Mouse (Mus musculus) heart, embryonic 13.5 days (tissue): ENCODE measurements around the gene Farsb. TPM values are rescaled to one million over a fixed set of nuclear protein-coding genes. Genes with fewer than 3 reads are reported as not detected.

ENCODE experiments used
- ATAC-seq: fragments of 200-750 bp; cut with Nextera tagmentation; 2 replicates; pipeline ENCODE4 v1.8.0; 2017; ENCODE audit warnings: moderate TSS enrichment; ENCODE audit not compliant: insufficient number of reproducible peaks, low FRiP score, low TSS enrichment; ENCODE audit errors: extremely low read depth
- H3K27ac ChIP-seq: fragments of 300-500 bp; sonication (generic); replicated peaks from 2 replicates; pipeline ENCODE4 v1.5.1; 2015; ENCODE audit warnings: moderate library complexity, mild to moderate bottlenecking, inconsistent platforms
- H3K27me3 ChIP-seq: fragments of 300-500 bp; sonication (generic); replicated peaks from 2 replicates; pipeline ENCODE4 v1.6.1; 2015; ENCODE audit warnings: mild to moderate bottlenecking, inconsistent platforms
- H3K36me3 ChIP-seq: fragments of 300-500 bp; sonication (generic); 2 replicates; pipeline ENCODE4 v1.6.1; 2015; ENCODE audit warnings: mild to moderate bottlenecking, inconsistent platforms
- H3K4me1 ChIP-seq: fragments of 300-500 bp; sonication (generic); 2 replicates; pipeline ENCODE4 v1.6.1; 2015; ENCODE audit warnings: inconsistent platforms
- H3K4me2 ChIP-seq: fragments of 300-500 bp; sonication (generic); 2 replicates; pipeline ENCODE4 v1.6.1; 2015; ENCODE audit warnings: inconsistent platforms, mild to moderate bottlenecking, moderate library complexity
- H3K4me3 ChIP-seq: fragments of 300-500 bp; sonication (generic); 2 replicates; pipeline ENCODE4 v1.5.1; 2015; ENCODE audit warnings: moderate library complexity, mild to moderate bottlenecking, inconsistent platforms
- H3K9ac ChIP-seq: fragments of 300-500 bp; sonication (generic); 2 replicates; pipeline ENCODE4 v1.6.1; 2015; ENCODE audit warnings: inconsistent platforms, mild to moderate bottlenecking, moderate library complexity
- H3K9me3 ChIP-seq: fragments of 300-500 bp; sonication (generic); 2 replicates; pipeline ENCODE4 v1.6.1; 2016; ENCODE audit warnings: inconsistent platforms
- WGBS: fragments of 180-500 bp; shearing (Covaris S2); methylation state at CpG from one replicate; pipeline ENCODE4 v1.1.7; 2015; ENCODE audit warnings: mixed read lengths; 5-methylcytosine and 5-hydroxymethylcytosine counted together
- polyA plus RNA-seq: library from polyadenylated mRNA; unstranded; fragments of >200 nt; fragmentation: Nextera tagmentation; extraction: Ambion mirVana; gene quantifications from 2 replicates; pipeline ENCODE4 v1.2.1, GENCODE M21; 2015

The Farsb gene
- polyA plus RNA-seq, 1 experiment from 2014 or later = 96.3 TPM

DNA sequence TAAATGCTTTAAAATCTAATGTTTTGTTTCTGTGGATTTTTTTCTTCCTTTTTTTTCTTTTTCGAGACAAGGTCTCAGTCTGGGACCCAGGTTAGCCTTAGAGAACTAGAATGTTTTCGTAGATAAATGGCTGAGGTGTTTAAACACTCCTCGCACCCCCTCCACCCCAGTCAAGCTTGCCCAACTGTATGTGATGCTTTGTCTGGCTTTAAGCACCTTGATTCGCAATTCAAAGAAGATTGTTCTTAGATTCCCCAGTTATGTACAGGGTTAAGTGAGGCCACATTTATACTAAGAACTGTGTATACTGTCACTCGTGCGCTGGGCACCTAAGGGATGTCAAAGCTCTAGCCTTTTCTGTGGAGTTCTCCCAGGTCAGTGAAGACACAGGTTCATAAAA, 68.4 kb downstream of the Farsb start:
- Histone ChIP-seq H3K4me3 (no peak overlapping the region), H3K9ac (no peak overlapping the region), H3K27me3 (no peaks in the 10 kb centered on the region), H3K36me3 (peaks cover 27% of the 10 kb centered on the region), H3K4me2 (no peak overlapping the region), H3K9me3 (no peaks in the 10 kb centered on the region), H3K4me1 (peaks cover 19% of the 10 kb centered on the region), H3K27ac (no peak overlapping the region)
- WGBS = 87% methylated on average over 6 of the region's 6 CpGs
- no peak for ATAC-seq

DNA sequence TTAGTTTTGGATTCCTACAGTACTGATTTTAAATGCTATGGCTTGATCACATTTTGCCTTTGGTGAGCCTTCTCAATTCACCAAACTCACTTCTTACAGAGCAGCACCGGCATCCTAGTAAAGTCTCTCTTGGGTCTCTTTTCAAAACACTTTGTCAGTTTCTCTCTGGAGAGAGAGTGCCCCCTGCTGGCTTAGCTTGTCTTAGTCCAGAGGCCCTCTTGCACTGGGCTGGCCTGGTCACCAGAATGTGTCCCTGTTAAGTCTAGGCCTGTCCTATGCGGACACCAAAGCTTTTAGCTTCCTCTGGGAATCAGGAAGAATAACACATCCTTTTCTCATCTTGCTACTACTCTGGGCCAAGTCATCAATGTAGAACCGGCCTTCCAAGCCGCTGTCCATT, 69.1 kb downstream of the Farsb start:
- ATAC-seq = no peak
- 43% methylated on average over 4 of the region's 4 CpGs for WGBS
- Histone ChIP-seq H3K27ac (no peak overlapping the region), H3K9ac (no peak overlapping the region), H3K4me1 (peaks cover 13% of the 10 kb centered on the region), H3K27me3 (no peaks in the 10 kb centered on the region), H3K9me3 (no peaks in the 10 kb centered on the region), H3K4me3 (no peak overlapping the region), H3K36me3 (peaks cover 23% of the 10 kb centered on the region), H3K4me2 (no peak overlapping the region)

GRCm38 (mm10) chr1:78417154-78417911, 71.4 kb downstream of the Farsb start:
- no peak overlapping the region for H3K27ac ChIP-seq
- H3K9ac ChIP-seq = no peak overlapping the region
- H3K27me3 ChIP-seq = no peaks in the 10 kb centered on the region
- H3K9me3 ChIP-seq = no peaks in the 10 kb centered on the region
- no peak for ATAC-seq
- WGBS = 88% methylated on average over 9 of the region's 9 CpGs
- peaks cover 16% of the 10 kb centered on the region for H3K36me3 ChIP-seq
- no peaks in the 10 kb centered on the region for H3K4me1 ChIP-seq
- H3K4me3 ChIP-seq = no peak overlapping the region
- no peak overlapping the region for H3K4me2 ChIP-seq

DNA sequence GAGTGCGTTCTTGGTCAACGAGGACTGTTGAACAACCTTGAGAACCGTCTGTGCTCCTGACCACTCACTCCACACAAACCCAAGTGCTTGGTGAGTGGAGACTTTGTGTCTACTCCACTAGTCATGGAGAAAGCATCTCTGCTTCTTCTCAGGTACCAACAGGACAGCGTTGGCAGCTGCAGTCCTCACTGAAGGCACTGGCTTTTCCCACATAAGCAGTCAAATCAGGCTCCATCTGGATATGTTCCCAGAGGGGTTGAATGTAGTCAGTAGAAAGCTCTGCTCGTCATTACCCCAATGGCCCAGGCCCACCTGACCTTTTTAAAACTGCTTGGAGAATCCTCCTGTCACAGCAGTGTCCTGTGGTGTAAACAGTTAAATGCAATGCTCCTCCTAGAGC, 74.3 kb downstream of the Farsb start:
- no peak overlapping the region for H3K4me2 ChIP-seq
- H3K27ac ChIP-seq = no peak overlapping the region
- H3K4me3 ChIP-seq = no peak overlapping the region
- no peak for ATAC-seq
- no peaks in the 10 kb centered on the region for H3K9me3 ChIP-seq
- 84% methylated on average over 5 of the region's 5 CpGs for WGBS
- no peaks in the 10 kb centered on the region for H3K4me1 ChIP-seq
- no peaks in the 10 kb centered on the region for H3K27me3 ChIP-seq
- peaks cover 4% of the 10 kb centered on the region; the same call in 1 of the 2 replicates for H3K36me3 ChIP-seq
- no peak overlapping the region for H3K9ac ChIP-seq

- no peak for ATAC-seq
- 20% methylated on average over 7 of the region's 7 CpGs for WGBS
- no peak overlapping the region for H3K9ac ChIP-seq
These were observed 76.0 kb downstream of the Farsb start for GRCm38 (mm10) chr1:78412668-78413067.

GRCm38 (mm10) chr1:78409396-78409795, 79.3 kb downstream of the Farsb start:
- H3K4me2 ChIP-seq = no peak overlapping the region
- no peak overlapping the region for H3K27ac ChIP-seq
- H3K4me1 ChIP-seq = no peaks in the 10 kb centered on the region
- no peaks in the 10 kb centered on the region for H3K27me3 ChIP-seq
- H3K36me3 ChIP-seq = peaks cover 4% of the 10 kb centered on the region; the same call in 1 of the 2 replicates
- H3K4me3 ChIP-seq = no peak overlapping the region
- no peak for ATAC-seq
- no peak overlapping the region for H3K9ac ChIP-seq
- WGBS = 75% methylated on average over 2 of the region's 2 CpGs
- no peaks in the 10 kb centered on the region for H3K9me3 ChIP-seq

More at GRCm38 (mm10) chr1:78412668-78413067, 76.0 kb downstream of the Farsb start:
- Histone ChIP-seq H3K27ac (no peak overlapping the region), H3K4me1 (no peaks in the 10 kb centered on the region), H3K4me3 (no peak overlapping the region), H3K9me3 (no peaks in the 10 kb centered on the region), H3K36me3 (peaks cover 4% of the 10 kb centered on the region; the same call in 1 of the 2 replicates), H3K4me2 (no peak overlapping the region), H3K27me3 (no peaks in the 10 kb centered on the region)

DNA sequence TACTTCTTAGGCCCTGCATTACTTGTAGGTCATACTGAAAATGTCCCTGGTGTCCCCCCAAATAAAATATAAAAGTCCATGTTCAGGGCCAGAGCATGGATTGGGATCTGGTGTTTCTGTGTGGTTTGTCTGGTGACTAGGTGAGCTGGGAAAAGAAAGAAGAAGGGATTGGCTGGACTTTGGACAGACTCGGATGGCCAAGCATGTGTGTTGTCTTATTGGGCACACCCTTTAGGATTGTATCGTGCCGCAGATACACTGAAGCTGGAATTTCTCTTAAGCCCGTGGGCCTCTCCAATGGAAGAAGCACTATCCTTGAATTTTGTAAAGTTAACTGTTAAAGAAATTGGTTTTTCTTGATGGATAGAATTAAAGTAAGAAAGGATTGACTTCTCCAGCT, 87.3 kb downstream of the Farsb start:
- no peak for ATAC-seq
- no peak overlapping the region for H3K27ac ChIP-seq
- H3K4me1 ChIP-seq = peaks cover 7% of the 10 kb centered on the region
- no peak overlapping the region for H3K4me2 ChIP-seq
- H3K9me3 ChIP-seq = no peaks in the 10 kb centered on the region
- H3K4me3 ChIP-seq = no peak overlapping the region
- H3K27me3 ChIP-seq = no peaks in the 10 kb centered on the region
- no peaks in the 10 kb centered on the region for H3K36me3 ChIP-seq
- WGBS = 87% methylated on average over 4 of the region's 4 CpGs
- no peak overlapping the region for H3K9ac ChIP-seq

- Histone ChIP-seq H3K27me3 (no peaks in the 10 kb centered on the region), H3K36me3 (no peaks in the 10 kb centered on the region), H3K27ac (no peak overlapping the region), H3K4me3 (no peak overlapping the region), H3K9me3 (no peaks in the 10 kb centered on the region), H3K9ac (no peak overlapping the region), H3K4me1 (peaks cover 16% of the 10 kb centered on the region), H3K4me2 (no peak overlapping the region)
- 61% methylated on average over 3 of the region's 3 CpGs for WGBS
- ATAC-seq = no peak
These were observed 88.9 kb downstream of the Farsb start for GRCm38 (mm10) chr1:78399755-78400154.

DNA sequence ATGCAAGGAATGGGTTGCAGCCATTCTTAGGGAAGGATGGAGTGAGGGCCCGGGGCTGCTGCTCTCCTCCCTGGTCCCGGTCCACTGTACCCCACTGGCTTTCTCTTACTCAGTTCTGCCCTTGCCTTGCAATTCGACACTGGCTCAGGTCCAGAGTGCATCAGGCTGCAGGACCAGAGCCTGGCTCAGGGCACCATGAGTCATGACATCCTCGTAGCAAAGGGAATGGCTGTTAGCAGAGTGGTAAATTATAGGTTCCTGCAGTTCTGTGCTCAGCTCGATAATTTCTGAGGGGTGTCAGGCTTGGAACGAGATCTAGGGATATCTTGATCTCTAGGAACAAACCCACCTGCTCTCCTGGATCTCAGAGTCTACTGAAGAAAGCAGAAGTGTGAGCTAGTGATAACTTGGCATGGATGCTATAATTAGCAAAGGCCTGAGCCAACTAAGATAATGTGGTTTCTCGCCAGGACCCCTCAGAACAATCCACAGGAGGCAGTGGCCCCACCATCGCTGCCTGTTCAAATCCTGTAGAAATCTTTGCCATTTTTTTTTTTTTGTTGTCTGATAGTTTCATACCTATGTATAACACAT, 92.3 kb downstream of the Farsb start:
- WGBS = 25% methylated on average over 8 of the region's 8 CpGs

GRCm38 (mm10) chr1:78395737-78396136, 93.0 kb downstream of the Farsb start:
- H3K4me1 ChIP-seq = peaks cover 16% of the 10 kb centered on the region
- WGBS = 45% methylated on average over 6 of the region's 6 CpGs
- no peak overlapping the region for H3K27ac ChIP-seq
- no peak for ATAC-seq
- H3K9ac ChIP-seq = no peak overlapping the region
- 0 out of 2 replicates have a peak, but pooled peaks cover 5% of the 10 kb centered on the region for H3K27me3 ChIP-seq
- no peaks in the 10 kb centered on the region for H3K36me3 ChIP-seq
- no peak overlapping the region for H3K4me3 ChIP-seq
- no peak overlapping the region for H3K4me2 ChIP-seq
- no peaks in the 10 kb centered on the region for H3K9me3 ChIP-seq

More for the DNA sequence above, 92.3 kb downstream of the Farsb start:
- H3K9me3 ChIP-seq = no peaks in the 10 kb centered on the region
- peaks cover 16% of the 10 kb centered on the region for H3K4me1 ChIP-seq
- peak overlapping the region; percentile 19; the same call in 1 of the 2 replicates for H3K4me2 ChIP-seq
- 0 out of 2 replicates have a peak, but pooled peaks cover 5% of the 10 kb centered on the region for H3K27me3 ChIP-seq
- H3K4me3 ChIP-seq = no peak overlapping the region
- ATAC-seq = no peak
- peak overlapping the region; percentile 36; the same call in 1 of the 2 replicates for H3K27ac ChIP-seq
- H3K9ac ChIP-seq = no peak overlapping the region
- no peaks in the 10 kb centered on the region for H3K36me3 ChIP-seq

DNA sequence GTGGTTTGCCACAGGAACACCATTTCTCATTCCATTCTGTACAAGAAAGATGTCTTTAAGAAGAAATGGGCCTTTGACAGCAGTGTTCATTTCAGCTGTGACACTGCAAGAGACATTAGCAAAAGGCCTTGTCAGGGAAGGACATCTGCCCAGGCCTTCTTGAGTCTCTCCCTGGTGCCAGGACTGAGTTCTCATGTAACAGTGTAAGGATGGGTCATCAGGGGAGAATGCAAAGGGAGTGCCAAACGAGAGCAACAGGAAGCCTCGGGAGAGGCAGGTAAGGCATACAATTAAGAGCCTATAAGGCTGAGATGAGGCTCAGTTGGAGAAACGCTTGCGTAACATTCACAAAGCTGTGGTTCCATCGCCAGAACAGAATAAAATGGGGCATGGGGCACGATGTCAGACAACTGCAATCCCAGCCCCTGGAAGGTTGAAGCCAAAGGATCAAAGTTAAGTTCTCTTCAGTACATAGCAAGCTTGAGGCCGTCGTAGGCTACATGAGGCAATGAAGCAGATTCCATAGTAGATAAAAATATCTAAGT, 93.4 kb downstream of the Farsb start:
- Histone ChIP-seq H3K4me2 (no peak overlapping the region), H3K9ac (no peak overlapping the region), H3K4me1 (peaks cover 16% of the 10 kb centered on the region), H3K9me3 (no peaks in the 10 kb centered on the region), H3K4me3 (no peak overlapping the region), H3K36me3 (no peaks in the 10 kb centered on the region), H3K27ac (no peak overlapping the region), H3K27me3 (0 out of 2 replicates have a peak, but pooled peaks cover 5% of the 10 kb centered on the region)
- 63% methylated on average over 8 of the region's 8 CpGs for WGBS
- ATAC-seq = no peak
